Mouse (Mus musculus) embryonic fibroblast, embryonic 13.5 days (primary cell): ENCODE results near the gene Traf3ip3. TPM values are rescaled to one million over a fixed set of nuclear protein-coding genes. Genes with fewer than 3 reads are reported as not detected.

ENCODE experiments used
- H3K27ac ChIP-seq: 2 replicates; pipeline ENCODE4 v1.5.1; 2012; ENCODE audit warnings: low read length, control low read depth, inconsistent platforms; ENCODE audit not compliant: insufficient read depth
- H3K4me1 ChIP-seq: 2 replicates; pipeline ENCODE4 v1.6.1; 2011; ENCODE audit warnings: low read length; ENCODE audit not compliant: control insufficient read depth, insufficient read depth
- H3K4me3 ChIP-seq: 2 replicates; pipeline ENCODE4 v1.5.1; 2011; ENCODE audit warnings: mild to moderate bottlenecking, control low read depth, low read length; ENCODE audit not compliant: insufficient read depth
- CTCF ChIP-seq: IDR thresholded peaks from 2 replicates; pipeline ENCODE4 v1.5.1; 2011; ENCODE audit warnings: mild to moderate bottlenecking, control low read depth, low read length, moderate library complexity, borderline replicate concordance; ENCODE audit not compliant: insufficient read depth
- POLR2A ChIP-seq: IDR thresholded peaks from 2 replicates; pipeline ENCODE4 v1.6.1; 2011; ENCODE audit warnings: low read depth, mild to moderate bottlenecking, control low read depth, low read length, moderate library complexity
- polyA plus RNA-seq: library from polyadenylated mRNA; stranded (reverse); fragments of >200 nt; gene quantifications from 2 replicates; pipeline ENCODE4 v1.2.4, GENCODE M21; 2011; ENCODE audit warnings: low read depth; ENCODE audit not compliant: missing spikeins, insufficient read length

The Traf3ip3 gene
- polyA plus RNA-seq, 1 experiment = not detected

- TF ChIP-seq POLR2A (no peak), CTCF (no peak)
- Histone ChIP-seq H3K4me1 (no peaks in the 10 kb centered on the region), H3K27ac (no peak overlapping the region), H3K4me3 (no peak overlapping the region)
These were observed 9.9 kb upstream of the Traf3ip3 start for GRCm38 (mm10) chr1:193211371-193211770.

GRCm38 (mm10) chr1:193208178-193208577 lies 6.7 kb upstream of the Traf3ip3 start:
- TF ChIP-seq CTCF (peak; percentile 94), POLR2A (no peak)
- Histone ChIP-seq H3K27ac (no peak overlapping the region), H3K4me1 (no peaks in the 10 kb centered on the region), H3K4me3 (no peak overlapping the region)

GRCm38 (mm10) chr1:193207503-193207902 lies 6.0 kb upstream of the Traf3ip3 start, which contains the start of gene Lamb3:
Gene Lamb3, plus strand, starts transcription at chr1:193207699.
- Histone ChIP-seq H3K27ac (no peak within 1 kb of the TSS), H3K4me3 (no peak within 1 kb of the TSS), H3K4me1 (no peaks in the 10 kb centered on the region)
- TF ChIP-seq POLR2A (no peak), CTCF (no peak)

- H3K4me1 ChIP-seq = no peaks in the 10 kb centered on the region
- no peak overlapping the region for H3K27ac ChIP-seq
- no peak for TF ChIP-seq POLR2A
- no peak for TF ChIP-seq CTCF
- no peak overlapping the region for H3K4me3 ChIP-seq
These were observed 3.9 kb upstream of the Traf3ip3 start for GRCm38 (mm10) chr1:193205431-193205830.

GRCm38 (mm10) chr1:193203821-193204220 lies 2.3 kb upstream of the Traf3ip3 start:
- Histone ChIP-seq H3K4me1 (no peaks in the 10 kb centered on the region), H3K4me3 (no peak overlapping the region), H3K27ac (no peak overlapping the region)
- TF ChIP-seq CTCF (no peak), POLR2A (no peak)

GRCm38 (mm10) chr1:193200640-193201382 lies 692 bp downstream of the Traf3ip3 start:
- TF ChIP-seq POLR2A (no peak), CTCF (no peak)
- Histone ChIP-seq H3K4me3 (no peak overlapping the region), H3K4me1 (no peaks in the 10 kb centered on the region), H3K27ac (no peak overlapping the region)

GRCm38 (mm10) chr1:193198312-193198711 lies 3.2 kb downstream of the Traf3ip3 start:
- no peak overlapping the region for H3K4me3 ChIP-seq
- TF ChIP-seq POLR2A (no peak), CTCF (no peak)

GRCm38 (mm10) chr1:193197494-193198205 lies 3.9 kb downstream of the Traf3ip3 start:
- no peak overlapping the region for H3K27ac ChIP-seq
- no peak overlapping the region for H3K4me3 ChIP-seq
- H3K4me1 ChIP-seq = no peaks in the 10 kb centered on the region
- TF ChIP-seq POLR2A (no peak), CTCF (no peak)

More at GRCm38 (mm10) chr1:193198312-193198711, 3.2 kb downstream of the Traf3ip3 start:
- Histone ChIP-seq H3K4me1 (no peaks in the 10 kb centered on the region), H3K27ac (no peak overlapping the region)

GRCm38 (mm10) chr1:193195169-193195810 lies 6.2 kb downstream of the Traf3ip3 start:
- no peak for TF ChIP-seq CTCF
- TF ChIP-seq POLR2A = no peak
- Histone ChIP-seq H3K27ac (no peak overlapping the region), H3K4me1 (0 out of 2 replicates have a peak, but pooled peaks cover under 1% of the 10 kb centered on the region), H3K4me3 (no peak overlapping the region)
